Mouse (Mus musculus): ENCODE results near the gene Tle6. TPM values are rescaled to one million over a fixed set of nuclear protein-coding genes. Genes with fewer than 3 reads are reported as not detected.
A peak's percentile ranks its signal among the peaks of the same experiment; 100 is the strongest.

The Tle6 gene
- polyA plus RNA-seq, 1 experiment from 2014 or later = 4.9 TPM

DNA sequence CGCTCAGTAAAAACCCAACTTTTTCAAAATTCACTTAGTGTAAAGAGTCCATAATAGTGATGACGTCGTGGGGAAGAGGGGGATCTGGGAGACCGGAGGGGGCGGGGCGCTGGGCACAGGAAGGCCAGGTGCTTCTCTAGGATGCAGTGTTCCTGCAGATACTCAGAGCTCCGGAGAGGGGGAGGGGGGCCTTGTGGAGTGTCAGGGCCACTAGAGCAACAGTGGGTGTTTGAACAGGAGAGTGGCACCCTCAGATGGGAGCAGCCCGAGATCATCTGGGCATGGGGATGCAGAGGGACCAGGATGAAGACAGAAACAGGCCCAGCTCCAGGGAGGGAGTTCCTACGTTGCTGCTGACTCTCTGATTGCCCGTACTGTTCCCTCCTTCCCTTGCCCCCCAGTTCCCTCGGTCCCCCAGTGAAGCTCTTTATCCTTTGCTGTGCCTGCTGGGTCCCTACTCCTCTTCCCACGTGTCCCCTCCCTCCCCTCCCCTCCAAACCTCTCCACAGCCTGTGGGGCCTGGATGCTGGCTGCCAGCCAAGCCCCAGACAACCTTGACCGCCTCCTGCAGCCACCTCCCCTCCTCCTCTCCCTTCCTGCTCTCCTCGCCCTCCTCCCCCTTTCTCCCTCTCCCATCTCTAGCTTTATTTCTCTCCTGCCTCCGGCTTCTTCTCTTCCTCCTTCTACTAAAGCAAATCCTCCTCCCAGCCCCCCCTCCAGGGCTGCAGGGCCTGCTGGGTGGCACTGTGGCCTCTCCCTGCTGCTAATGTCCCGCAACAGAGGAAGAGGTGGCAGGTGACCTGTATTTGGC, 32.3 kb downstream of the Tle6 start:
- WGBS = 8% methylated on average over 15 of the region's 16 CpGs
- Histone ChIP-seq H3K27me3 (peaks cover 56% of the 10 kb centered on the region), H3K36me3 (peaks cover 37% of the 10 kb centered on the region), H3K9me3 (no peaks in the 10 kb centered on the region), H3K9ac (peak overlapping the region; percentile 49), H3K4me3 (no peak overlapping the region), H3K27ac (replicated peaks) (peak overlapping the region; percentile 86), H3K4me2 (peak overlapping the region; percentile 25), H3K4me1 (replicated peaks) (peaks cover 69% of the 10 kb centered on the region)
- ATAC-seq (ENCODE audit: low read depth) = peak; percentile 1; the same call in 1 of the 2 replicates

DNA sequence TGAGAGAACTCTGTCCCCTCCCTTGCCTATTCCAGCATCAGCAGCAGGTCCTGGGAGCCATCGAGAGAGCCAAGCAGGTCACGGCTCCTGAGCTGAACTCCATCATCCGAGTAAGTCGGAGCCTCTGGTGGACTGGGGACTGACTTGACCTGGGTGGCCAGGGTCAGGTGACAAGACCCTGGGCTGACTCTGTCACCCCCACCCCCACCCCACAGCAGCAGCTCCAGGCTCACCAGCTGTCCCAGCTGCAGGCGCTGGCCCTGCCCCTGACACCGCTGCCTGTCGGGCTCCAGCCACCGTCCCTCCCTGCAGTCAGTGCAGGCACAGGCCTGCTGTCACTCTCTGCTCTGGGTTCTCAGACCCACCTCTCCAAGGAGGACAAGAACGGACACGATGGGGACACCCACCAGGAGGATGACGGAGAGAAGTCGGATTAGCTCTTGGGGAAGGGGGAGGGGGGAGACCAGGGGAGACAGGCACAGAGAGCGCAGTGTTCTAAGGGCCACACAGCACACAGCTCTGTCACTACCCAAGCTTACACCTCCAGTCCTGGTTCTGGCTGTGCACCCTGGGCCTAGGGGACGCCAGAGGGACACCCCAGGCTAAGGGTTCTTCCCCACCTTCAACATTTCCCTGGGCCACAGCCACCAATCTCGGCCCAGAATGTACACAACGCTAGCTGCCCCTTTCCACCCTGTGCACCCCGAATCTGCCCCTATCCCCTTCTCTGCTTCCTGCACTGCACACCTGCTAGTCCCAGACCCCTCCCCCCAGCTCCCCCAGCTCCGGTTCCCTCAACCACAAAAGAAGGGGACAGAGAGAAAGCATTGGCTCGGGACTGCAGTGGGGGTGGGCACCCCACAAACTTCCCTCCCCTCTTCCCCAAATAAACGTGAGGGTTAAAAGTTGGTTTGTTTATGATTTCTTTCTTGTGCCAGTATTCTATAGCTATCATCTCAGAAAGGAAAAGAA, 35.3 kb downstream of the Tle6 start:
- no peaks in the 10 kb centered on the region for H3K9me3 ChIP-seq
- H3K4me3 ChIP-seq = no peak overlapping the region
- H3K27ac ChIP-seq (replicated peaks) = no peak overlapping the region
- H3K36me3 ChIP-seq = peaks cover 55% of the 10 kb centered on the region
- H3K27me3 ChIP-seq = peaks cover 39% of the 10 kb centered on the region
- H3K9ac ChIP-seq = no peak overlapping the region
- WGBS = 41% methylated on average over 20 of the region's 20 CpGs
- H3K4me1 ChIP-seq (replicated peaks) = peaks cover 77% of the 10 kb centered on the region
- H3K4me2 ChIP-seq = no peak overlapping the region
- no peak for ATAC-seq (ENCODE audit: low read depth)

DNA sequence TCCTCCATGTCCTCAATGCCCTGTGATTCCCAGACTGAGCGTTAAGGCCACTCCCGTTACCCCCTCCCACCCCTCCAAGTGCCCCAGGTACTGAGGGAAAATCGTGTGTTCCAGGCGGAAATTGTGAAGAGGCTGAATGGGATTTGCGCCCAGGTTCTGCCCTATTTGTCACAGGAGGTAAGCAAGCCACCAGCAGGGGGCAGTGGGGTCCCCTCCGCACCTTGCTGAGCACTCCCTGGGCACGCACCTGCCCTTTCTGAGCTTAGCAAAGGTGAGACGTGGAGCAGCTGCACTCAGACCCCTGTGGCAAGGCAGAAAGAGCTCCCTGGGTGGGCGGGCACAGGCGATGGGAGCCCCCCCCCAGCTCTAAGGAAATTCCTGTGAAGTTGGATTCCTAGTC, 36.1 kb downstream of the Tle6 start:
- Histone ChIP-seq H3K27me3 (peaks cover 39% of the 10 kb centered on the region), H3K27ac (replicated peaks) (no peak overlapping the region), H3K4me3 (no peak overlapping the region), H3K4me1 (replicated peaks) (peaks cover 73% of the 10 kb centered on the region), H3K4me2 (no peak overlapping the region), H3K9ac (0 out of 2 replicates have a peak overlapping the region, but pooled peaks have one; percentile 58), H3K9me3 (no peaks in the 10 kb centered on the region), H3K36me3 (peaks cover 55% of the 10 kb centered on the region)
- 21% methylated on average over 10 of the region's 10 CpGs for WGBS
- no peak for ATAC-seq (ENCODE audit: low read depth)

DNA sequence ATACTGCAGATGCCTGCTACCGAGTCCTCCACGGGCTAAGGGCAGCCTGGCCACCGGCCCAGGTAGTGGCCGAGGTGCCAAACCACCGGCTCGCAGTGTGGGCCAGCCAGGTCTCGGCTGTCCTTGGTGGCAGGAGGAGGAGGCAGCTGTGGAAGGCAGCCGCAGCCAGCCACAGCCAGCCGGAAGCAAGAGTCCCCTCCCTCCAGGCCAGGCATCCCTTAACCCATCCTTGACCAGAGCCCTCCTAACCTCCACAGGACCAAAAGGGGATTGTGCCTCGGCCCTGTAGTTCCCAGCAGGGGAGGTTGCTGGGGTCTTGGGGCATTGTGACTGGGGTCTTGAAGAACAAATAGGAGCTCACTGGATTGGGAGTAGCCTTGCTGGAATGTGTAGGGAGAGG, 36.7 kb downstream of the Tle6 start:
- peak overlapping the region; percentile 46; the same call in 1 of the 2 replicates for H3K27ac ChIP-seq (replicated peaks)
- H3K9ac ChIP-seq = peak overlapping the region; percentile 58
- peak overlapping the region; percentile 24 for H3K4me3 ChIP-seq
- 4% methylated on average over 10 of the region's 10 CpGs for WGBS
- H3K36me3 ChIP-seq = peaks cover 55% of the 10 kb centered on the region
- ATAC-seq (ENCODE audit: low read depth) = no peak
- no peaks in the 10 kb centered on the region for H3K9me3 ChIP-seq
- H3K4me1 ChIP-seq (replicated peaks) = peaks cover 68% of the 10 kb centered on the region
- H3K4me2 ChIP-seq = peak overlapping the region; percentile 45
- peaks cover 35% of the 10 kb centered on the region for H3K27me3 ChIP-seq

DNA sequence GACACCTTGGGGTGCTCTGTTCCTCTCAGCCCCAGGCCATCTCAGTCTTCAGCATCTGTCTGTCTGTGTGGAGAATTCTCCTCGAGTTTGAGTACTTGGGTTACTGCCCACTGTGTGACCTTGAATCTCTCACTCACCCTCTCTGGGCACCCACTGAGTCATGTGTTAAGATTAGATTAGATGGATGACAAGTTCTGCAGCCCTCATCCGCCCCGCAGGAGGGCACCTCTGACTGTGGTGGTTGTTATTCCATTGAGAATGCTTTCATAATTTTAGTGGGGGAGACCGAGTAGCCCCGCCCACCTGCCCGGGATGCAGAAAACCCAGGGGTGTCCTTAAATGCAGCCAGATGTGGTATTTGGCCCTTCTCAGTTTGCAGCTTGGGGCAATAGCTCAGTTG, 37.4 kb downstream of the Tle6 start:
- H3K9ac ChIP-seq = peak overlapping the region; percentile 58
- peaks cover 33% of the 10 kb centered on the region for H3K27me3 ChIP-seq
- peaks cover 66% of the 10 kb centered on the region for H3K4me1 ChIP-seq (replicated peaks)
- H3K4me2 ChIP-seq = peak overlapping the region; percentile 45
- no peak for ATAC-seq (ENCODE audit: low read depth)
- 36% methylated on average over 6 of the region's 6 CpGs for WGBS
- peaks cover 55% of the 10 kb centered on the region for H3K36me3 ChIP-seq
- H3K4me3 ChIP-seq = 0 out of 2 replicates have a peak overlapping the region, but pooled peaks have one; percentile 24
- no peaks in the 10 kb centered on the region for H3K9me3 ChIP-seq
- H3K27ac ChIP-seq (replicated peaks) = no peak overlapping the region

DNA sequence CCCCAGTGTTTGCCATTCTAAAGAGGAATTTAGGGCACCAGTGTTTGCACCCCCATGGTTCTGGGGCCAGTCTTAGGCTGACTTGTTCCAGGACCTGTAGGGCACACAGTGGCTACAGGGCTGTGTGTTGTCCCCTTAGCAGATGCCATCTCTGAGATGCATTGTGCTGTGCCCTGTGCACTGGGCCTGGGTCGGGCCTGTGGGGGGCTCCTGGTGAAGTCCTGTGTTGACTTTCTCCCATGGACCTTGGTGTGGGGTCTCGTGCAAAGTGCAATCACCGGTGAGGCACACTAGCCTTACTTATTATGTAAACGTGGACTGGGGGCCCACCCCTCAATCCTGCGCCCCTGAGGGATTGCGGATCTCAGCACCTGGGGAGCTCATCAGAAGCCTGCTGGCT, 38.5 kb downstream of the Tle6 start:
- H3K36me3 ChIP-seq = peaks cover 55% of the 10 kb centered on the region
- WGBS = 73% methylated on average over 6 of the region's 6 CpGs

DNA sequence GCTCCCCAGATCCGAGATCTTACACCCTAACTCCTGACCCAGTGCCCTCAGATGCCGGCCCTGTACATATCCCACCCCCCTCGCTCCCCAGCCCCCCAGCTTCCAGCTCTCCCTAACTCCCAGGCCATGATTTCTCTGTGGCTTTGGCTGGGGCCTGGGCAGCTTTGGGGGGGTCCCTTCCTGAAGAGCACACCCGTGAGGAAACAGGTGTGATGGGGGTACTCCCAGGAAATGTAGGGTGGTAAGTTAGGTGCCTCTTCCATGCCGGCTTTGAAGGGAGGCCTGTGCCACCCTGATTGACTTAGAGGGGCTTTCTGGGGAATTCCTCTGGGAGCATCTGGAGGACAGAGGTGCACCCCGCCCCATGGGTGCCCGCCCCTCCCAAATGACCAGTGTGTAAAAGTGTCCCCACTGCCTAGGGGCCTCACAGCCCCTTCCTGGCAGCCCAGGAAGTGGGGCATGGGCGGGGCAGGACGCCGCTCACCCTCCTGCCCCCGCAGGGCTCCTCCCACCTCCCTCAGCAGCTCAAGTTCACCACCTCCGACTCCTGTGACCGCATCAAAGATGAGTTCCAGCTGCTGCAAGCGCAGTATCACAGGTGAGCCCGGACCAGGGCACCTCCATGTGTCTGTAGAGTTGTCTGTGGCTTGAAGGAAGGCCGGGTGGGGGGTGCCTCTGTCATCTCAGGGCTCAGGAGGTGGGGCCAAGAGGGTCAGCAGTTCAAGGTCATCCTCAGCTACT, 40.0 kb downstream of the Tle6 start:
- peaks cover 58% of the 10 kb centered on the region for H3K4me1 ChIP-seq (replicated peaks)
- peak overlapping the region; percentile 98 for H3K9ac ChIP-seq
- peak overlapping the region; percentile 91 for H3K27ac ChIP-seq (replicated peaks)
- H3K9me3 ChIP-seq = no peaks in the 10 kb centered on the region
- peak overlapping the region; percentile 94 for H3K4me2 ChIP-seq
- peak overlapping the region; percentile 94 for H3K4me3 ChIP-seq
- peaks cover 14% of the 10 kb centered on the region for H3K27me3 ChIP-seq
- peaks cover 41% of the 10 kb centered on the region for H3K36me3 ChIP-seq
- 17% methylated on average over 16 of the region's 16 CpGs for WGBS
- ATAC-seq (ENCODE audit: low read depth) = no peak

More for the DNA sequence above, 38.5 kb downstream of the Tle6 start:
- Histone ChIP-seq H3K9me3 (no peaks in the 10 kb centered on the region), H3K9ac (peak overlapping the region; percentile 35), H3K4me2 (peak overlapping the region; percentile 30), H3K27me3 (peaks cover 29% of the 10 kb centered on the region), H3K4me3 (peak overlapping the region; percentile 2; the same call in 1 of the 2 replicates), H3K4me1 (replicated peaks) (peaks cover 58% of the 10 kb centered on the region), H3K27ac (replicated peaks) (no peak overlapping the region)
- no peak for ATAC-seq (ENCODE audit: low read depth)

DNA sequence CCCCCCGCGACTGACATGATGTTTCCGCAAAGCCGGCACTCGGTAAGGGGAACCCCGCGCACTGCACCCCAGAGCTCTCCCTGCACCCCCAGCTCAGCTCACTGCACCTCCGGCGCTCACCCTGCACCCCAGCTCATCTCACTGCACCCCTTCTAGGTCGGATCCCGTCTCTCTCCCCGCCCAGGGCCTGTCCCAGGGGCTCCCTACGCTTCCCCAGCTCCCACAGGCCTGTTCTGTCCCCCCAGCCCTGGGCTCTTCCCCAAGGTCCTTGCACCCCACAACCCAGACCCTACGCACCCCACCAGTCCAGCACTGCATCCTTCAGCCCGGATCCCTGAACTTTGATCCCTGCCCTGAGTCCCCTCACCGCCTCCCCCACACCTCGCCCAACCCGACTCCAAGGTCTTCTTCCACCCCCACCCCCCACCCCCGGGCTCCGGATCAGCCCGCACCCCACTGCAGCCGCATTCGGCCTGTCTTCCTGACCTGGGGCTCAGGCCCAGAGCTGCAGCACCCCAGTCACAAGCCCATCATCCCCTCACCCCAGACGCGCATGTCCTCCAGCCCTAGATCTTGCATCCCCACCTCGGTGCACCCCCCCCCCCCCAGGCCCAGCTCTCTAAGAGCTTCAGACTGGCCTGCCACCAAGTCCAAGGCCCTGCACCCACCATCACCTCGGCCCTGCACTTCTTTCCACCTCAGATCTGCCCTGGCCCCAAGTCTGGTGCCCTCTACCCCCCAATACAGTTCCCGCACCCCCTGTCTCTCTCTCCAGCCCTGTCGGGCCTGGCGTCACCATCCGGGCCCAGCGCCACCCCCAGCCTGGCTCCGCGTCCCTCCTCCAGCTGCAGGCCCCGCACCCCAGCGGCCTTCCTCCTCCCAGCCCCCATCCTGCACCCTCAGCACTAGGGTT, 41.0 kb downstream of the Tle6 start:
- Histone ChIP-seq H3K9me3 (no peaks in the 10 kb centered on the region), H3K9ac (peak overlapping the region; percentile 98), H3K4me3 (peak overlapping the region; percentile 94), H3K36me3 (peaks cover 31% of the 10 kb centered on the region; the same call in 1 of the 2 replicates), H3K4me1 (replicated peaks) (peaks cover 52% of the 10 kb centered on the region), H3K27me3 (peaks cover 3% of the 10 kb centered on the region), H3K27ac (replicated peaks) (peak overlapping the region; percentile 91), H3K4me2 (peak overlapping the region; percentile 94)
- peak; percentile 38 for ATAC-seq (ENCODE audit: low read depth)
- 2% methylated on average over 35 of the region's 36 CpGs for WGBS

DNA sequence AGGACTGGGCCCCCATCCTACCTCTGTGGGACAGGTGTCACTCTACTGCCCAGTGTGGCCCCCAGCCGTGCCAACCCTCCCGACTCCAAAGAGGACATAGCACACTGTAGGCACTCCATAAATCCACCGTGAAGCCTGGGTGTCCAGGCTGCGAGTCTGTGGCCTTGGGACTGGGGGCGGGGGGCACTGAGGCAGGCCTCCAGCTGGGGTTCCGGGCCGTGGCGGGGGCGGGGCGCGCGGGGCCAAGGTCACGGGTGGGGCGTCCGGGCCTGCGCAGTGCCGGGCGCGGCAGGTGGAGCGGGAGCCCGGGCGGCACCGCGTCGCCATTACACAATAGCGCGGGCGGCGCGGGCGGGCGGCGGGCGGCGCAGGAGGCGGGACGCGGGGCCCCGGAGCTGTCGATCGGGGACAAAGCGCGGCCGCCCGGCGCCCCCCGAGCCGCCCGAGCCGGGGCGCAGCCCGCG, 41.7 kb downstream of the Tle6 start, which contains the start of gene Aes:
TSS of gene Aes (plus strand) at position 326 of the 464 bp plus-strand sequence.
- H3K4me1 ChIP-seq (replicated peaks) = peaks cover 45% of the 10 kb centered on the region
- peak within 1 kb of the TSS; percentile 91 for H3K27ac ChIP-seq (replicated peaks)
- peak within 1 kb of the TSS; percentile 98 for H3K9ac ChIP-seq
- H3K4me3 ChIP-seq = peak within 1 kb of the TSS; percentile 94
- peak; percentile 68 for ATAC-seq (ENCODE audit: low read depth)
- 1% methylated on average over 46 of the region's 53 CpGs for WGBS
- no peaks in the 10 kb centered on the region for H3K9me3 ChIP-seq
- no peaks in the 10 kb centered on the region for H3K27me3 ChIP-seq
- peak within 1 kb of the TSS; percentile 94 for H3K4me2 ChIP-seq
- H3K36me3 ChIP-seq = peaks cover 24% of the 10 kb centered on the region; the same call in 1 of the 2 replicates

DNA sequence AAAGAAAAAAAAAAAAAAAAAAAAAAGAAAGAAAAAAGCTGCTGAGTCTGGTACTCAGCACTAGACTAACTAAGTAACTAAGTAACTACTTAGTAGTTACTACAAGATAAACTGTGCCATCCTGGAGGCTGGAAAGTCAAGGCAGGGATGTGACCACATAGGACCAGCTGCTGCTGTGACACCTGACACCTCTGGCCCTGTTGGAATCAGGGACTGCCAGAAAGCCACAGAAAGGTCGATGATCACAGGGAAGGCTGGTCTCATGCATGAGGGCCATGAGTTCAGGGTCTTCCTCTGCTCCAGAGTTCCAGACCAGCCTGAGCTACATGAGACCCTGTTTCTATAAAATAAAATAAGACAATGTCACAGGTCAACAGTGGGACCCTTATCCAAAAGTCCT, 43.4 kb downstream of the Tle6 start:
- peaks cover 30% of the 10 kb centered on the region for H3K4me1 ChIP-seq (replicated peaks)
- H3K4me2 ChIP-seq = no peak overlapping the region
- no peak overlapping the region for H3K4me3 ChIP-seq
- no peaks in the 10 kb centered on the region for H3K27me3 ChIP-seq
- H3K9me3 ChIP-seq = no peaks in the 10 kb centered on the region
- 0 out of 2 replicates have a peak, but pooled peaks cover 13% of the 10 kb centered on the region for H3K36me3 ChIP-seq
- ATAC-seq (ENCODE audit: low read depth) = no peak
- H3K9ac ChIP-seq = no peak overlapping the region
- no peak overlapping the region for H3K27ac ChIP-seq (replicated peaks)
- whole genome bisulfite sequencing = 45% methylated on average over 1 of the region's 1 CpGs
